Mouse (Mus musculus) stomach, postnatal 0 days (tissue): ENCODE results near the gene 4930505A04Rik.

Source experiments
- CTCF ChIP-seq: IDR thresholded peaks from 2 replicates; pipeline ENCODE4 v1.5.1; 2016; ENCODE audit warnings: antibody characterized with exemption, low read depth, mild to moderate bottlenecking, moderate library complexity
- EP300 ChIP-seq: optimal IDR thresholded peaks from 2 replicates; pipeline ENCODE3; 2016; ENCODE audit warnings: antibody characterized with exemption

DNA sequence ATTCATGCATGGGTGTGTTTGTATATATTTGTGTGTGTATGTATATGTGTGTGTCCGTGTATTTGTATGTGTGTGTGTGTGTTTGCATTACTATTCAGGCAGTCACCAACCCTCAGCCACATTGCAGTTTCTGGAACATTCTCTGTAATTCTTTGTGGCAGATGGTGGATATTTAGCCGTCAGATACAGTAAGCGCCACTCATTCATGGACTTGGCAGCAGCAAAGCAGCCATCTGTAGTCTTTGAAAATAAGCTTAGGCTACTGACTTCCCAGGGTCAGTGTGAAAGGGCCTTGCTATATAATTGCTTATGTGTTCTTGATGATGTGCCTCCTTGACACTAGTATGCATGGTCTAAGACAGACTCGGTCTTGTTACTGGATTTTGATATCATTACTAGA lies 36.6 kb upstream of the 4930505A04Rik start:
- TF ChIP-seq CTCF: no peak
- no peak for TF ChIP-seq EP300
